Mouse (Mus musculus) lung, adult 2 months (tissue): Measurements from ENCODE around the gene Patj.
A peak's percentile ranks its signal among the peaks of the same experiment; 100 is the strongest.

Experiments
- CTCF ChIP-seq: fragments of 200-500 bp; IDR thresholded peaks from 2 replicates; pipeline ENCODE4 v1.5.1; 2011; ENCODE audit warnings: mild to moderate bottlenecking, low read length, control low read depth; ENCODE audit not compliant: insufficient read depth
- POLR2A ChIP-seq: fragments of 200-500 bp; IDR thresholded peaks from 2 replicates; pipeline ENCODE4 v1.6.1; 2011; ENCODE audit warnings: low read depth, mild to moderate bottlenecking, control low read depth, low read length, borderline replicate concordance; ENCODE audit errors: extremely low read depth

- TF ChIP-seq CTCF = peak; percentile 29; the same call in 1 of the 2 replicates
- no peak for TF ChIP-seq POLR2A
Measured at GRCm38 (mm10) chr4:98444437-98445139, 49.0 kb downstream of the Patj start.
